ENCODE assay signal across 15 mouse cellular contexts in the genomic region with DNA sequence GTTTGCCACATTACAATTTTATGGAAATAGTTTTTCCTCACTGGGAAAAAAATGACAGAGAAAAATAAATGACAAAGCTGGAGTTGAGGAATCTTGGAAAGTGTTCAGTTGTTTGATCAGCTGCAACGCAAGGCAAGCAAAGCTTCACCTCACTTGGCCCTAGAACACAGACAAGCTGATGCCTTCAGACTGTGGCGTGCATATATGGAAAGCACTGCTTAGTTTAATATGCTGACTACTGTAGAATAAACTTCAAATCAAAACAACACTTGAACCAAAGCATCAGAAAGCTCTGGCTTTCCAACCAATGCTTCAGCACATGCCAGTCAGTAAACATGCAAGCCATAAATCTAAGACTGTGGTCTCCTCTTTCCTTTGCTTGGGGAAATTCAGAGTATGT.
"Had no signal": no experiment of that assay in that cellular context is flagged by ENCODE, and none has a peak within 500 bp of the region (broad histone marks: within the 10 kb centered on the region; RNA-seq: fewer than 3 reads in every experiment).

No protein-coding gene starts in this region.

- H3K9ac ChIP-seq: neural tube, embryonic 15.5 days; stomach, embryonic 15.5 days had no signal

- H3K27ac ChIP-seq: neural tube, embryonic 15.5 days; stomach, embryonic 15.5 days; stomach, postnatal 0 days had no signal

- H3K36me3 ChIP-seq: neural tube, embryonic 15.5 days; stomach, embryonic 15.5 days had no signal

- H3K9me3 ChIP-seq: neural tube, embryonic 15.5 days; stomach, embryonic 15.5 days had no signal

- DNase-seq: retina, postnatal 1 day; right cerebral cortex, adult 18-20 months; right cerebral cortex, postnatal 14 days; right cerebral cortex, postnatal 25 days; right cerebral cortex, postnatal 4 days; spleen, adult 18-20 months; thymus, adult 18-20 months; thymus, adult 2 months; thymus, postnatal 14 days; thymus, postnatal 25 days; thymus, postnatal 36 days; thymus, postnatal 4 days had no signal

- H3K4me3 ChIP-seq: neural tube, embryonic 15.5 days; stomach, embryonic 15.5 days had no signal

- H3K4me1 ChIP-seq: stomach, embryonic 15.5 days had no signal

- H3K4me2 ChIP-seq: neural tube, embryonic 15.5 days; stomach, embryonic 15.5 days had no signal

- H3K27me3 ChIP-seq: neural tube, embryonic 15.5 days; stomach, embryonic 15.5 days had no signal
